Mouse (Mus musculus) spleen, adult 2 months (tissue): Measurements from ENCODE around the gene Commd8.

Experiments used
- CTCF ChIP-seq: fragments of 200-500 bp; IDR thresholded peaks from 2 replicates; pipeline ENCODE4 v1.5.1; 2011; ENCODE audit warnings: mild to moderate bottlenecking, inconsistent platforms; ENCODE audit not compliant: insufficient read depth, insufficient read length, insufficient replicate concordance; ENCODE audit errors: extremely low read depth
- POLR2A ChIP-seq: fragments of 200-500 bp; IDR thresholded peaks from 2 replicates; pipeline ENCODE4 v1.6.1; 2011; ENCODE audit warnings: low read depth, low read length, inconsistent platforms

DNA sequence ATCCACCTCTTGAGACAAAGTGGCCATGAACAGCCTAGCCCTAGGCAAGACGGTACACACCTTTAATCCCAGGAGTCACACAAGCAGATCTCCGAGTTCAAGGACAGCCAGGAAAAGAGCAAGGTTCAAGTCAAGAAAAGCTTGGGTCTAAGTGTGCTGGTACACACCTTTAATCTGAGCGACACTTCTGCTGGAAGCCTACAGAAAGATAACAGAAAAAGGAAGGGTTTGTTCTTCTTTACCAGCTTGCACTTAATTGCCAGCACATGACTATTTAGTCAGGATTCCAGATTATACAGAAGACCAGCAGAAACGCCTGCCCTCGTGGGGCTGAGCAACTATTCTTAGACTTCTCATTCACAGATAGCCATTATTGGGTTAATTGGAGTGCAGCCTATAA is 23.9 kb upstream of the Commd8 start:
- TF ChIP-seq POLR2A (no peak), CTCF (no peak)
